Mouse (Mus musculus): ENCODE results near the gene Sugct.

- TF ChIP-seq CTCF (IDR thresholded peaks at IDR 0.05; ENCODE audit: extremely low read depth, insufficient read depth, insufficient read length, insufficient replicate concordance) (no peak), POLR2A (IDR thresholded peaks at IDR 0.05; ENCODE audit: low read depth, low read length) (no peak)
Observed at GRCm38 (mm10) chr13:17296912-17297311, 398.4 kb downstream of the Sugct start.

All from spleen, adult 2 months (tissue).